Mouse (Mus musculus) megakaryocyte, embryonic 14.5 days (primary cell): ENCODE measurements at regions not wholly inside any gene's neighbourhood (a gene's known extent, or its start where the extent isn't known, plus 50 kb on each side); places are given as distances from the start of the nearest gene placed in this dataset.

Source experiments
- FLI1 ChIP-seq: IDR thresholded peaks from 2 replicates; pipeline ENCODE4 v1.6.1; 2012; ENCODE audit warnings: low read length, inconsistent platforms, mixed read lengths
- GATA1 ChIP-seq: IDR thresholded peaks from 3 replicates; pipeline ENCODE4 v1.6.1; 2012; ENCODE audit warnings: mixed read lengths, low read length, inconsistent platforms, borderline replicate concordance

- no peak for TF ChIP-seq FLI1
- no peak for TF ChIP-seq GATA1
Measured at GRCm38 (mm10) chr4:105450881-105451280, 293.7 kb downstream of the Plpp3 start.
